Mouse (Mus musculus): Measurements from ENCODE around the gene Sez6.

Gene Sez6

GRCm38 (mm10) chr11:77930751-77931540, at the start of gene Sez6:
Gene Sez6, plus strand, starts transcription at chr11:77930800.
- peak; percentile 74 to 92 for DNase-seq

- DNase-seq, result peak in 1 of 2 experiments; percentile 48
These were observed 45.9 kb upstream of the Sez6 start for GRCm38 (mm10) chr11:77884524-77885245.

GRCm38 (mm10) chr11:77885246-77885575, 45.4 kb upstream of the Sez6 start:
- no peak for DNase-seq

- DNase-seq, result no peak
These were observed 43.1 kb upstream of the Sez6 start for GRCm38 (mm10) chr11:77887373-77887960.

GRCm38 (mm10) chr11:77888846-77889245, 41.8 kb upstream of the Sez6 start:
- no peak for DNase-seq

- DNase-seq, result no peak
These were observed 41.1 kb upstream of the Sez6 start for GRCm38 (mm10) chr11:77889484-77889883.

GRCm38 (mm10) chr11:77890648-77891258, 39.8 kb upstream of the Sez6 start:
- peak; percentile 54 to 80 for DNase-seq

GRCm38 (mm10) chr11:77892883-77893282, 37.7 kb upstream of the Sez6 start:
- DNase-seq, result peak in 1 of 2 experiments; percentile 44

- DNase-seq, result no peak
These were observed 37.3 kb upstream of the Sez6 start for GRCm38 (mm10) chr11:77893283-77893682.

- DNase-seq, result peak; percentile 97
These were observed 36.5 kb upstream of the Sez6 start, which contains the start of gene Pipox for GRCm38 (mm10) chr11:77893787-77894718. Gene Pipox, minus strand, starts transcription at chr11:77894096.

GRCm38 (mm10) chr11:77894967-77895366, 35.6 kb upstream of the Sez6 start:
- DNase-seq, result peak in 1 of 2 experiments; percentile 57

GRCm38 (mm10) chr11:77896011-77896410, 34.6 kb upstream of the Sez6 start:
- no peak for DNase-seq

GRCm38 (mm10) chr11:77896480-77896819, 34.1 kb upstream of the Sez6 start:
- no peak for DNase-seq

GRCm38 (mm10) chr11:77896820-77897805, 33.5 kb upstream of the Sez6 start:
- no peak for DNase-seq

- no peak for DNase-seq
These were observed 30.4 kb upstream of the Sez6 start for GRCm38 (mm10) chr11:77900187-77900586.

GRCm38 (mm10) chr11:77900696-77901095, 29.9 kb upstream of the Sez6 start:
- DNase-seq, result no peak

- no peak for DNase-seq
These were observed 29.2 kb upstream of the Sez6 start for GRCm38 (mm10) chr11:77901366-77901765.

GRCm38 (mm10) chr11:77901775-77902355, 28.7 kb upstream of the Sez6 start:
- DNase-seq, result peak in 1 of 2 experiments; percentile 50

- no peak for DNase-seq
These were observed 26.8 kb upstream of the Sez6 start for GRCm38 (mm10) chr11:77903761-77904160.

GRCm38 (mm10) chr11:77904707-77905106, 25.9 kb upstream of the Sez6 start:
- DNase-seq, result no peak

All from kidney, postnatal 36 days (tissue).